Mouse (Mus musculus) lung, adult 2 months (tissue): ENCODE measurements around the gene Rilp.

Source experiments
- CTCF ChIP-seq: fragments of 200-500 bp; IDR thresholded peaks from 2 replicates; pipeline ENCODE4 v1.5.1; 2011; ENCODE audit warnings: mild to moderate bottlenecking, low read length, control low read depth; ENCODE audit not compliant: insufficient read depth
- POLR2A ChIP-seq: fragments of 200-500 bp; IDR thresholded peaks from 2 replicates; pipeline ENCODE4 v1.6.1; 2011; ENCODE audit warnings: low read depth, mild to moderate bottlenecking, control low read depth, low read length, borderline replicate concordance; ENCODE audit errors: extremely low read depth

DNA sequence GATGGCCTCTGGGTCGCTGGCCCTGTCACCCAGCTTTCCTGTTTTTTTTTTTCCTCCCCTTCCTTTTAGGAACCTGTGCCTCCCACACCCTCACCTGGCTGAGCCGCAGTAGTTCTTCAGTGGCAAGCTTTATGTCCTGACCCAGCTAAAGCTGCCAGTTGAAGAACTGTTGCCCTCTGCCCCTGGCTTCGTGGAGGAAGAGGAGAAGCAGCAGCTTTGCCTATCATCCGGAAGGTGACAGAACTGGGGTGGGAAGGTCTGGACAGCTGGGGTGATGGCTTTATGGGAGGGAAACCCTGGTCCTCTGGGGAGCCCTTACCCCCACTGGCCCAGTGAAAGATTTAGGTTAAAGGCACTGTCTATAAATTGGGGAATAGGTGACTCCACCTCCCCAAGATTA lies 46.3 kb upstream of the Rilp start:
- TF ChIP-seq CTCF (no peak), POLR2A (no peak)
